Mouse (Mus musculus): ENCODE data around the gene Commd4.
A peak's percentile ranks its signal among the peaks of the same experiment; 100 is the strongest.
"Not testable (repeated sequence)": the region's sequence is repeated elsewhere in the genome, so short reads cannot be mapped to it uniquely, and the experiment has no call there.

The Commd4 gene

GRCm38 (mm10) chr9:57158013-57158470 lies at the start of gene Commd4:
Commd4 (minus strand) TSS chr9:57158331.
- peak; percentile 91 for DNase-seq (ENCODE audit: low spot score)

GRCm38 (mm10) chr9:57206896-57207295 lies 48.8 kb upstream of the Commd4 start:
- no peak for DNase-seq (ENCODE audit: low spot score)

DNA sequence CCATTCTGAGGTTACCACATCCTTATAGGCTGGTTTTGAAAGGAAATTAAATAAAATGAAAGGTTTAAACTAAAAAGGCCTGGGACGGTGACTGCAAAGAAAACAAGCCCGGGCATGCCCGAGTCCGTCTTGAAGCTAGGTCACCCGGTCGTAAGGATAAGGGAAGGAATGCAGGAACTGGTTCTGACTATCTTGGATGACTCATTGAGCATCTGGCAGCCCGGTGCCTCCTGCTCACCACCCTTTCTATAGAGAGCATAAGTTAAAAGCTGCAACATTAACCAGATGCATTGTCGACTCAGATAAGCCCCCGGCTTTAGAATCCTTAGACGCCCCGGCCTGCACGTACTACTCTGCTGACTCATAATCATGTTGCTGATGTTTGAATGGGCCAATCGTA lies 45.4 kb upstream of the Commd4 start:
- DNase-seq (ENCODE audit: low spot score), result not testable (repeated sequence)

DNA sequence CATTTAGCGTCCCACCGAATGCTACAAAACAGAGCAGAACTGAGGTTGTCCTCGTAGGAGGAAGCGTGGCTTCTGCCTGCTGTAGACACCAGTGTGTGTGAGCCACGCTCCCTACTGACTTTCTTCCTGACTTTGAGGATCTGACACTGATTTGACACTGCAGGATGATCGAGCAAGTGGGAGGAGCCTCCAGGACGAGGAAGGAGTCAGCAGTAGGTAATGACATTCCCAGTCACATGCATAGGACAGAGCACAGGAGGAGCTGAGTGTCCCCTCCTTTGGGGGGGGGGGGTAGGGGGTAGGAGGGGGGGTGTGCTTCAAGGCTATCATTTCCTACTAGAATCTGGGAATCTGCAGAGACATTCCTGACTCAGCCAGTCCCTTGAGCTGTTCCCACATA lies 44.9 kb upstream of the Commd4 start:
- no peak for DNase-seq (ENCODE audit: low spot score)

GRCm38 (mm10) chr9:57197414-57197813 lies 39.3 kb upstream of the Commd4 start:
- no peak for DNase-seq (ENCODE audit: low spot score)

GRCm38 (mm10) chr9:57196708-57197107 lies 38.6 kb upstream of the Commd4 start:
- DNase-seq (ENCODE audit: low spot score), result no peak

DNA sequence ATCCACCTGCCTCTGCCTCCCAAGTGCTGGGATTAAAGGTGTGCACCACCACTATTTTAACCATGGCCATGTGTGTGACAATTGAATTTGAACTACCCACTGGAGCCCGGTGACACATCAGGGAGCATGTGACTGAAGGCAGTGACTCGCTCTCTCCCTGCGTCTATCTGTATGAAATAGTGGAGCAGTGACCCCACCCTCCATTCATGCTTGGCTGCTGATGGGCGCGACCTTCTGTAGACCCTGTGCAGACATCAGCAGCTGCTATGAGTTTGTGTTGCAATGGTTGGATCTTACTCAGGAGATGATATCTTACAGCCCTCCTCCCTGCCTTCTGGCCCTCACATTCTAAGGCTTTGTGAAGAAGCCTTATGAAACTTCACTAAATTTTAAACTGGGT lies 10.3 kb upstream of the Commd4 start:
- no peak for DNase-seq (ENCODE audit: low spot score)

- DNase-seq (ENCODE audit: low spot score), result no peak
These were observed 8.0 kb upstream of the Commd4 start for GRCm38 (mm10) chr9:57166173-57166572.

- DNase-seq (ENCODE audit: low spot score), result no peak
These were observed 5.0 kb upstream of the Commd4 start for GRCm38 (mm10) chr9:57163137-57163536.

DNA sequence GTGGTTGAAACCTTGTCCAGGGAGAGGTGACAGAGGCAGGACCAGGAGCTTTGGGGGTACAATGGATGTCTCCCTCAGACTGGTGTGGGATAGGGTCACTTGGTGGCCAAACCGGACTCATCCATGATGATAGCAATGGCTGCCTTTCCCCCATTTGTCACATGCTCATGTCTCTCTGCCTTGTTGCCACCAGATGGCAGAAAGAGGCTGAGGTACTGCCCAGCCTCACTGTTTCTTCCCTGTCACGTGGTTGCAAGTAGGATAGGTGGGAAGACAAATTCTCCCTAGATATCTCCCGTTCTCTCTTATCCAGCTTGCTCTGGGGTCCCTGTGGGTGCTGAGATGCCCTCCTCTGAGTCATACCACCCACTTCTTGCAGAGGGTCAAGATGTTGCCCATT lies 4.4 kb upstream of the Commd4 start:
- no peak for DNase-seq (ENCODE audit: low spot score)

DNA sequence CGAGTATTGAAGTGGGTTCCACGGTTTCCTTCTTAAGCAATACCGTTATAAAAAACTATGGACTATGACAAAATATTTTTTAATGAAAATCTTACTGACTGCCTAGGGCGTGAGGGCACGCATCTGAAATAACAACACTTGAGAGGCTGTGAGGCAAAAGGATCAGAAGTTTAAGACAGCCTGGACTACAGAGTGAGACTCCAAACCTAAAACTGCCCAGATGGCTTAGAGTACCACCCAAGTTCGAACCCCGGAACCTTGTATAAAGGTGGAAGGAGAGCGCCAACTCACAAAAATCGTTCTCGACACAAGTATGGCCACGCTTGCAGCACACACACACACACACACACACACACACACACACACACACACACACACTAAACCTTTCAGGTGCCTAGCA lies 375 bp upstream of the Commd4 start:
- DNase-seq (ENCODE audit: low spot score), result no peak

DNA sequence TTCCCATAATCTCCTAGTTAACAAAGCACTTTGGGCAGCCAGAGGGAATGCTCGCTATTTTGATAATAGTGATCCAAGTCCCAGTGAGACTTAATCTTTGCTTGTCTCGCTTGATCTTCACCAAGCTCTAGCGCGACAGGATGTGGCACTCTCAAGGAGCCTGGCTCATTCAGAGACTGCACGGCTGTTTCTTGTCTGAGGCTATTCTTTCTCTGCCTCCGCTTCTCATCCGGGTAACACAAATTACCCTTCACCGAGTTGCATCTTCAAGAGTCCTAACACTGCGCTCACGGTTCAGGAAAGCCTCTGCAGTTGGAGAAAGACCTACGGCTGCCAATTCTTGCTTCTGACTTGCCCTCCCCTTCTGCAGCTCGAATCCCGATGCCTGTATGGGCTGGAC lies 632 bp downstream of the Commd4 start:
- DNase-seq (ENCODE audit: low spot score), result no peak

DNA sequence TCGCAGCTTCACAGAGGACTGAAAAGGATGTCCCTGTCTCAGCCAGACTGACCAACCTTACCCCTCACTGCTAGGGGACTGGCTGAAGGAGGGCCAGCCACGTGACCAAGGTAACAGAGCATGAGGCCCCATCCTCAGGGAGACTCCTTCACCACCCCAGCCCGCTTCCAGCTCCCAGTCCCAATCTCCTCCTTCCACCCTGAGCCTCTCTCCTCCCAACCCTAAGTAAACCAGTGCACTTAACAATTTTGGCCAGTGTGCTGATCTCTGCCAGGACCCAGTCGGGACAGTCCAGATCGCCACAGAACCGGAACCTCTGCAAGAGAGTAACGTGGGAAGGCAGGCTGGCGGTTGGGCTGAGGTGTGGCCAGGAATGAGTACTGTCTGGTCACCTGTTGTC lies 1.3 kb downstream of the Commd4 start:
- no peak for DNase-seq (ENCODE audit: low spot score)

DNA sequence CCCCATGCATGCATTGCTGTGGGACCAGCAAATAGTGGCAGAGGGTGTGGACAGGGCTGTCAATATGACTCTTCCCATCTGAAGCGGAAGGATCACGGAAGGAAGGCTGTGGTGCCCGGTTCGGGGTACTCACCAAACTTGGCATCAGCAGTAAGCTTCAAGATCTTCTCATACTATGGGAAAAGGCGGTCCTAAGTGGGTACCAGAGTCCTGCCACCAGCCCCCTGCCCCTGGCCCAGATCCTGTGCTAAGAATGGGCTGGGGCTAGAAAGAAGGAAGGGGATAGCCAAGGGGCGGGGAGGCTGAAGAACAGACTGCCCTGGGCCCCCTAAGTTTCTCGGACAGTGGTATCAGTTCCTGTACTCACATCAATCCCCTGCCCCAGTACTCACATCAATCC lies 1.7 kb downstream of the Commd4 start:
- DNase-seq (ENCODE audit: low spot score), result no peak

DNA sequence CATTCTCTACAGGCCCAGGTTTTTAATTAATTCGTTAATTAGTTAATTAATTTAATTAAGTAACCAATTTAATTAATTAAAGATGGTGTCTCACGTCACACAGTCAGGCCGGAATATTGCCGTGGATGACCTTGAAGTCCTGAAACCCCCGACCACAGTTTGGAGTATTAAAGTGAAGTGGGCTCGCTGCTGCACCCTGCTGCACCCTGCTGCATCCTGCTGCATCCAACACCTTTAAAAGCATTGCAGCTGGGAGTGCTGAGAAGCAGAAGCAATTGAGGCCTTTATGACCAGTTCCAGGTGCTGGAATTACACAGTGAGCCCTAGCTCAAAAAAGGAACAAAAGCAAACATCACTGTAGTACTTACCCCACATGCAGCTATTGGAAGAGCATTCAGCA lies 5.8 kb downstream of the Commd4 start:
- no peak for DNase-seq (ENCODE audit: low spot score)

DNA sequence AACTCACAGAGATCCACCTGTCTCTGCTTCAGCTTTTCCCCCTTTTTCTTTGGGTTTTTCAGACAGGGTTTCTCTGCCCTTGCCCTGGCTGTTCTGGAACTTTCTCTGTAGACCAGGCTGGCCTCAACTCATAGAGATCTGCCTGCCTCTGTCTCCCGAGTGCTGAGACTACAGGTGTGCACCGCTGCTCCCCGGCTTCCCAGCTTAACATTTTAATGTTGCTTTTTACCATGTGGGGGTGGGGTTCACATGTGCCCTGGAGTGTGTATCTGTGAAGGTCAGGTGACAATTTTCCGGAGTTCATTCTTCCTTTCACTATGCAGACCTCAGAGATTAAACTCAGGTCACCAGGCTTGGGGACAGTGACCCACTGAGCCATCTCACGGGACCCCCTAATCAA lies 7.9 kb downstream of the Commd4 start:
- DNase-seq (ENCODE audit: low spot score), result no peak

- no peak for DNase-seq (ENCODE audit: low spot score)
These were observed 9.1 kb downstream of the Commd4 start for GRCm38 (mm10) chr9:57149021-57149420.

- DNase-seq (ENCODE audit: low spot score), result peak; percentile 80
These were observed 9.8 kb downstream of the Commd4 start, which contains the start of gene Neil1 for GRCm38 (mm10) chr9:57148144-57148878. Neil1 (minus strand) TSS chr9:57148305.

GRCm38 (mm10) chr9:57147205-57148143 lies 10.7 kb downstream of the Commd4 start:
- no peak for DNase-seq (ENCODE audit: low spot score)

GRCm38 (mm10) chr9:57146451-57147066 lies 11.6 kb downstream of the Commd4 start:
- no peak for DNase-seq (ENCODE audit: low spot score)

GRCm38 (mm10) chr9:57144830-57145229 lies 13.3 kb downstream of the Commd4 start:
- DNase-seq (ENCODE audit: low spot score), result no peak

- no peak for DNase-seq (ENCODE audit: low spot score)
These were observed 14.9 kb downstream of the Commd4 start for GRCm38 (mm10) chr9:57143212-57143611.
